Mouse (Mus musculus) ES-Bruce4 (cell line): Measurements from ENCODE around the gene Kcnn3.

Source experiments
- CTCF ChIP-seq: IDR thresholded peaks from one replicate; pipeline ENCODE4 v1.8.1; 2011; ENCODE audit warnings: low read depth, low read length
- POLR2A ChIP-seq: IDR thresholded peaks from one replicate; pipeline ENCODE4 v1.8.1; 2011; ENCODE audit warnings: low read length; ENCODE audit not compliant: insufficient read depth

DNA sequence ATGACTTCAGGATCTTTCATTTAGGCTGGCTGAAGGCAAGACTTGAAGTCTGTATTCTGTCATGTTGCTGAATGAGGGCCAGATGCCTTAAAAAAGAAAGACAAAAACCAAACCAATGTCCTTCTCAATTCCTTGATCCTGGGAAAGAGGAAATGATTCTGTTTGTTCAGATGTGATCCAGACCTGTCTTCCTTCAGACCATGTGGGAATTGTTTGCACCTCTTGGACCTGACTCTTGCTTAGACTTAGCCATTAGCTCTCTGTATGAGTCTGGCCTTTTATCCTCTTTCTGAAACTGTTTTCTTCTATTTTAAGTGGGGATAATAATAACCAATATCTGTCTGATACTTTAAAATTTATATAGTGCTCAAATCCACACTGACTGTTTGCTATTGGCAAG, 138.5 kb downstream of the Kcnn3 start:
- TF ChIP-seq CTCF (no peak), POLR2A (no peak)
